Mouse (Mus musculus): ENCODE measurements around the gene Otop3. TPM values are rescaled to one million over a fixed set of nuclear protein-coding genes. Genes with fewer than 3 reads are reported as not detected.
A peak's percentile ranks its signal among the peaks of the same experiment; 100 is the strongest.

Otop3 gene
- total RNA-seq, 4 experiments from 2014 or later, result not detected

GRCm38 (mm10) chr11:115318245-115319027, 16.1 kb upstream of the Otop3 start:
- no peak for DNase-seq (ENCODE audit: low spot score)

GRCm38 (mm10) chr11:115319704-115320383, 14.7 kb upstream of the Otop3 start:
- no peak for DNase-seq (ENCODE audit: low spot score)

DNA sequence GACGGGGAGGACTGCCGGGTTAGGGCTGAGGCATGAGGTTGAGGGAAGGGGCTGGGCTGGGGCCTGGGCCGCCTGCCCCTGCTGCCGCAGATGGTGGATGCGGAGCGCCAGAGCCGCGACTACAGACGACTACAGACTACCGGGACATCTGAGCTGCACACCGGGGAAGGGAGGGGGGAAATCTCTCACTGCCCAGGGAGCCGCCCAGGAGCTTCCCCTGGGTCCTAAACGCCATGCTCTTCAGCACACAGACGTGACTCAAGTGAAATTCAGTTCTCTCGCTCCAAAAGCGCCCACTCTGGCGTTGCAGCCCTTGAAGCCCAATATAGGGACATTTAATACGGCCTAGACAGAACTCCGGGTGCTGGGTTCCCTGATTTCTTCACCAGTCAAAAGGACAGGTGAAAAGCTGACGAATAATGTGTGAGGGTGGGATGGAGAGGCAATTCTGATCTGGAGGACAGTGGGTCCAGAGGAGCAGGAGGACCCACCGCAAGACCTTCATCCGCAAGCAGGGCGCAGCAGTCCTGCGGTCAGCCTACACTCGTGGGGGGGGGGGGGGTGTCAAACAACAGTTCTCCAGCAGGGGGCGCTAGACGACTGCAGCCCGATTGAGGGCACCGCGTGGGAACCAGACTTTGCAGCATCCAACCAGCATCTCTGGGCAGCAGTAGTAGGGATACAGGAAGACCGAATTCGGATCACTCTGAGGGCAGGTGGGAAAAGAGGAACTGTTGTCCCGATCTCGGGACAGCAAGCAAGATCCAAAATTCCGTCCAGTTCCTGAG, 12.4 kb upstream of the Otop3 start, which contains the start of gene Ush1g:
Gene Ush1g, minus strand, starts transcription at position 136 of the 788 bp plus-strand sequence.
- peak; percentile 27 for DNase-seq (ENCODE audit: low spot score)

DNA sequence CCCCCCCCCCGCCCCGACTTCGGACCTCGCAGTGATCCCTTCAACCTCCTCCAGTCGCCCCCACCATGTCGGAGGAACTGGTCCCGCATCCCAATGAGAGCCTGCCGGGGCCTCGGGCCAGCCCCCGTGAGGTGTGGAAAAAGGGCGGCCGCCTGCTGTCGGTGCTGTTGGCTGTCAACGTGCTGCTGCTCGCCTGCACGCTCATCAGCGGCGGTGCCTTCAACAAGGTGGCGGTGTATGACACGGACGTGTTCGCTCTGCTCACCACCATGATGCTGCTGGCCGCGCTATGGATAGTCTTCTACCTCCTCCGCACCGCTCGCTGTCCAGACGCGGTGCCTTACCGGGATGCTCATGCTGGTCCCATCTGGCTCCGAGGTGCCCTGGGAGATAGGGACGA, 11.2 kb upstream of the Otop3 start:
- no peak for DNase-seq (ENCODE audit: low spot score)

DNA sequence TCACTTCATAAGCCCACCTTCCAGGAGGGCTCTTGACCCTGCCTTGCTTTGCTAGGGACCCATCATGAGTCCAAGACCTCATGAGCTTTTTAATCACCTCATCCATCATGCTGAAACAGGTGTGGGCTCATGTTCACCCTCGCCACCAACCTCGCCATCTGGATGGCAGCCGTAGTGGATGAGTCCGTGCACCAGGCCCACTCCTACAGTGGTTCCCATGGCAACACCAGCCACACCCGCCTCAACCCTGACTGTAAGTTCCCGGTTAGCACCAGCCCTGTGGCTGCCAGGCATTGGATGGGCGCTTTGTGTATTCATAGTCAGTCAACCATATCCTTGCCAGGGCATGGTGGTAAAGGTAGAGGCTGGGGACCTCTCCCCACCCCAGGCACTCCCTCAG, 7.8 kb upstream of the Otop3 start:
- no peak for DNase-seq (ENCODE audit: low spot score)

GRCm38 (mm10) chr11:115329339-115329738, 5.2 kb upstream of the Otop3 start:
- no peak for DNase-seq (ENCODE audit: low spot score)

DNA sequence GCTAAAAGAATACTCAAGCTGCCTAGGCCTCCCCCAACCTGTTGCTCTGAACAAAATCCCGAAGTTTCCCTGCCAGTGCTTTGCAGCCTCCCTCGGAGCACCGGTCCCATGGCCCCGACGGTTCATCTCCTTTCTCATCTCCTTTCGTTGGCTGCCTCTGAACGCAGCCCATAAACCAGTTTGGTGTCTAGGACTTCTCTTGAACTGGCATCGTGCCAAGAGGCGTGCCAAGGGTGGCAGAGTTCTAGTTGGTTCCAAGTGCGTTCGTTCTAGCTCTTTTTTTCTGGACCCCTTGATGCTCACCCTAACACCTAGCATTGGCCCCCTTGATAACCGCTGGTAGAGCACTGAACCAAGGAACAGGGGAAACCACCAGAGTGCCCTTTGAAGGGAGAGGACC, 692 bp downstream of the Otop3 start:
- DNase-seq (ENCODE audit: low spot score), result no peak

GRCm38 (mm10) chr11:115336115-115336514, 1.6 kb downstream of the Otop3 start:
- no peak for DNase-seq (ENCODE audit: low spot score)

GRCm38 (mm10) chr11:115337350-115337749, 2.8 kb downstream of the Otop3 start:
- DNase-seq (ENCODE audit: low spot score), result no peak

GRCm38 (mm10) chr11:115337826-115338225, 3.3 kb downstream of the Otop3 start:
- no peak for DNase-seq (ENCODE audit: low spot score)

- DNase-seq (ENCODE audit: low spot score), result no peak
Observed at GRCm38 (mm10) chr11:115341246-115341645, 6.7 kb downstream of the Otop3 start.

DNA sequence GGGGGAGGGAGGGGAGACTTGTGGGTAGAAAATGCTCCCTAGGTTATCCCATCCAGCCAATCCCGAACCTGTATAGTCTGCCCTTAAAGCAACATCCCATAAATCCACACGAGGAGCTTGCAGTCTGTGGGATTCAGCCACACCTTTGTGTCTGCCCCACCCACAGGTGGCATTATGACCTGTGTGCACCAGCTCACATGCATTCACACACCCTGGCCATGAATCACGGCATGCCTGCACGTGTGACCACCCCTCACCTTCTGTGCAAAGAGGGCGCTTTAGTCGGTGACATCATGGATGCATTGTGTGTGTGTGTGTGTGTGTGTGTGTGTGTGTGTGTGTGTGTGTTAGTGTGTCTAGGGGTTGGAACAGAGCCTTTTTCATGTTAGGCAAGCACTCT, 7.3 kb downstream of the Otop3 start:
- no peak for DNase-seq (ENCODE audit: low spot score)

- DNase-seq (ENCODE audit: low spot score), result no peak
Observed at GRCm38 (mm10) chr11:115344967-115345366, 10.4 kb downstream of the Otop3 start.

- DNase-seq (ENCODE audit: low spot score), result no peak
Observed at GRCm38 (mm10) chr11:115345515-115345914, 11.0 kb downstream of the Otop3 start.

DNA sequence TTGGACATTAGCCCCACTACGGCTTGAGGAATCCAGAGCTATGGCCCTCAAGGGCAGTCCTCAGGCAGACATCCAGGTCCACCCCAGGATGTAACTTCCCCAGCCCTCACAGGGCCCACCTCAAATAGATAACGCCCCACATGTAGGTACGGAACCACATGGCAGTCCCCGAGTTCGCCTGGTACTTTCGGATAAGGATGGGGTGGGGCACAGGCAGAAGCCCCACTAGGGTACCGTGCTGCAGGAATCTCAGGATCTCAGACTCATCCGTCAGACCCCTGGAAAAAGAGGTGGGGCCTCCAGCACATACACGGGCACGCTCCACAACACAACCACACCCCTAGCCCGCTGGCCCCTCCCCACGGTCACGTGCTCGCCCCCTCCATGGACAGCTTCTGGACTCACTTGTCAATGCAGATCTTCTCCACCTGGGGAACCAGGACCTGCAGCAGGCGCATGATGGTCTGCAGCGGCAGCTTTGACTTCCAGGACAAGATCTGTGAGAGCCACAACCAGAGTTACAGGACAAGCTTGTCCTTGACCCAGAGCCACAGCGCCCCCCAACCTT, 14.2 kb downstream of the Otop3 start:
- DNase-seq (ENCODE audit: low spot score), result no peak

GRCm38 (mm10) chr11:115349976-115350375, 15.4 kb downstream of the Otop3 start:
- DNase-seq (ENCODE audit: low spot score), result no peak

GRCm38 (mm10) chr11:115353375-115353774, 18.8 kb downstream of the Otop3 start:
- no peak for DNase-seq (ENCODE audit: low spot score)

GRCm38 (mm10) chr11:115354183-115354582, 19.7 kb downstream of the Otop3 start:
- DNase-seq (ENCODE audit: low spot score), result peak; percentile 41

- peak; percentile 79 for DNase-seq (ENCODE audit: low spot score)
Observed at GRCm38 (mm10) chr11:115358468-115358867, 23.9 kb downstream of the Otop3 start.

- DNase-seq (ENCODE audit: low spot score), result no peak
Observed at GRCm38 (mm10) chr11:115359293-115359692, 24.8 kb downstream of the Otop3 start.

DNA sequence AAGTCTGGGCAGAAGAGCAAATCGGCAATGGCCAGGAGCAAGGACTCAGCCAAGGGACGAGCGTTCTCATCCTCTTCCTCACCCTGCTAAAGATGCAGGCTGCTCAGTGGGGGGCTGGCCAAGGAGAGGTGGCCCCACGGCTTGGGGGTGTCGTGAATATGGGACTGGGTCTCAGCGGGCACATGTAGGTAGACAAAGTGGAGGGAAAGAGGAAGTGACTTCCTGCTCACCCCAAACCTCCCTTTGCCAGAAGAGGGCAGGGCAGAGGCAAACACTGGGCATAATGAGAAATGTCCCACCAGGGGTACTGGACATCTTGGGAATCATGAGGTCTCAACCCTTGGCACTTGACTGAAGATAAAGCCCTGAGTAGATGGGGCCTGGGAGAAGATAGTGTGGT, 25.2 kb downstream of the Otop3 start:
- DNase-seq (ENCODE audit: low spot score), result no peak

- no peak for DNase-seq (ENCODE audit: low spot score)
Observed at GRCm38 (mm10) chr11:115364136-115364535, 29.6 kb downstream of the Otop3 start.

Measured in heart, adult 8-10 months (tissue).